Mouse (Mus musculus) left cerebral cortex, postnatal 36 days (tissue): Measurements from ENCODE around the gene Csf1. TPM values are rescaled to one million over a fixed set of nuclear protein-coding genes. Genes with fewer than 3 reads are reported as not detected.

Experiments
- DNase-seq, 2 experiments: peaks; one replicate each; pipeline ENCODE4 v3.0.0; 2021 to 2022; ENCODE audit warnings: low spot score in 2 of 2, mixed read lengths in 1 of 2
- intact Hi-C: fragments of 180-260 bp; cut with DNase I; formaldehyde crosslinking; loops from one replicate; pipeline ENCODE4 v1.15.1; 2025
- total RNA-seq, 2 experiments: library from RNA; stranded (reverse); gene quantifications; 2 replicates each; pipeline ENCODE4 v1.2.3; 2021

Gene Csf1
- 10 to 100 TPM; 12.4 to 14.0 TPM for total RNA-seq

- peak; percentile 69 to 73 for DNase-seq
- intact Hi-C loops, result loop anchor here (2.0 to 5.0 kb wide), 2 partner anchors 47 to 63 kb away; partner anchors contain the start of gene Ahcyl1
Observed at GRCm38 (mm10) chr3:107759929-107760581, at the start of gene Csf1. Csf1 (minus strand) TSS chr3:107760469.

GRCm38 (mm10) chr3:107808013-107808750 is 47.9 kb upstream of the Csf1 start:
- DNase-seq, result no peak
- intact Hi-C loops, result loop anchor here (5.0 kb wide), 1 partner anchor 46 kb away; the partner anchor contains the start of gene Csf1

GRCm38 (mm10) chr3:107807386-107807974 is 47.2 kb upstream of the Csf1 start:
- DNase-seq, result no peak
- intact Hi-C loops, result loop anchor here (5.0 kb wide), 1 partner anchor 45 kb away; the partner anchor contains the start of gene Csf1

GRCm38 (mm10) chr3:107806916-107807315 is 46.6 kb upstream of the Csf1 start:
- DNase-seq, result no peak
- intact Hi-C loops, result loop anchor here (5.0 kb wide), 1 partner anchor 45 kb away; the partner anchor contains the start of gene Csf1

GRCm38 (mm10) chr3:107804799-107805198 is 44.5 kb upstream of the Csf1 start:
- DNase-seq, result no peak
- intact Hi-C loops, result loop anchor here (5.0 kb wide), 1 partner anchor 42 kb away; the partner anchor contains the start of gene Csf1

- intact Hi-C loops, result no loop called here
- DNase-seq, result no peak
Observed at GRCm38 (mm10) chr3:107802185-107802946, 42.1 kb upstream of the Csf1 start.

- intact Hi-C loops, result no loop called here
- no peak for DNase-seq
Observed at GRCm38 (mm10) chr3:107798946-107799345, 38.7 kb upstream of the Csf1 start.

- intact Hi-C loops, result no loop called here
- no peak for DNase-seq
Observed at GRCm38 (mm10) chr3:107796191-107796983, 36.1 kb upstream of the Csf1 start.

GRCm38 (mm10) chr3:107794890-107795289 is 34.6 kb upstream of the Csf1 start:
- intact Hi-C loops, result no loop called here
- DNase-seq, result no peak

GRCm38 (mm10) chr3:107793300-107794201 is 33.3 kb upstream of the Csf1 start:
- intact Hi-C loops, result no loop called here
- DNase-seq, result peak; percentile 71 to 72

- no peak for DNase-seq
- intact Hi-C loops, result no loop called here
Observed at GRCm38 (mm10) chr3:107792736-107793135, 32.5 kb upstream of the Csf1 start.

- intact Hi-C loops, result no loop called here
- peak in 1 of 2 experiments; percentile 34 for DNase-seq
Observed at GRCm38 (mm10) chr3:107790766-107791303, 30.6 kb upstream of the Csf1 start.

GRCm38 (mm10) chr3:107790227-107790626 is 30.0 kb upstream of the Csf1 start:
- no peak for DNase-seq
- intact Hi-C loops, result no loop called here

GRCm38 (mm10) chr3:107788885-107789284 is 28.6 kb upstream of the Csf1 start:
- no peak for DNase-seq
- intact Hi-C loops, result no loop called here

GRCm38 (mm10) chr3:107787613-107788501 is 27.6 kb upstream of the Csf1 start:
- intact Hi-C loops, result no loop called here
- DNase-seq, result no peak

- intact Hi-C loops, result no loop called here
Observed at GRCm38 (mm10) chr3:107786980-107787612, 26.8 kb upstream of the Csf1 start.

More at GRCm38 (mm10) chr3:107786980-107787612, 26.8 kb upstream of the Csf1 start:
- DNase-seq, result no peak
